Mouse (Mus musculus): ENCODE data around the gene Erg. TPM values are rescaled to one million over a fixed set of nuclear protein-coding genes. Genes with fewer than 3 reads are reported as not detected.

Gene Erg
- total RNA-seq (2023) = 10 to 100 TPM; 42.2 to 42.6 TPM

DNA sequence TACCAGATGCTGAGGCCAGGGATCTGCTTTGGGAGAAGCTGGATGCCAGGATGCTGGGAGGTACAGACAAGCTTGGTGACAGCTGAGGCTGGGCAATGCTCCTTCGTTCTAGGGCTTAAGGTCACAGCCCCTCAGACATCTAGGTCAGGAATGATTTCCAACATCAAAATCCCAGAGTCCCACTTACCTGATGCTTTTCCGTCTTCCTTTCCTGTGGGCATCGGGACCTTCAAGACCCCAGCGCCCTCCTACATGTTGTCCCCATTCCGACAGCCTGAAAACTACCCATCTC is at the start of gene Erg:
Erg (minus strand) TSS at position 283 of the 292 bp plus-strand sequence.

Other genes starting within 250 kb of the Erg start
- 100 to 1,000 TPM; 186 to 202 TPM for gene Ets2, start 115.5 kb upstream of the Erg start, total RNA-seq (2023)

Data from neutrophil, adult 83 days (primary cell).